16 mouse cellular contexts compared by ENCODE assay signal in the genomic region with DNA sequence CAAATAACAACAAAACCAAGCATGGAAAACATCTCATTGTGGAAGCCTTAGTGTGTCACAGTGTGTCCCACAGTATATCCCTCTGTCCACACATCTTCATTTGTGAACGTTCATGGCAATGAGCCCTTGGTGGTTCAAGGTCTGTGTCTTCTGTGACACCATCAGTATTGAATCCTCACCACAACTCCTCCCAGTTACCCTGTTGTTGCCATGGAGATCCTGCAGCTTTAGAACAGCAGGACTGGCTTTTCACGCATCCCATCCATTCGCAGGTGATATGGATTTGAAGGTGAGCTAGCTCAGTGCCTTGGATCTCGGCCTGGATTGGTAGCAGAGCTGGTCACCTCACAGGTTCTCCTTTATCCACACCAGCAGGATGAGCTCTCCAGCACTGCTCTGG.
"Had no signal": no experiment of that assay in that cellular context is flagged by ENCODE, and none has a peak within 500 bp of the region (broad histone marks: within the 10 kb centered on the region; RNA-seq: fewer than 3 reads in every experiment).

No protein-coding gene starts in this region.

- H3K9ac ChIP-seq: liver, embryonic 13.5 days; neural tube, embryonic 13.5 days had no signal

- DNase-seq: kidney, adult 2 months; layer of hippocampus, postnatal 36 days; liver, embryonic 13.5 days; lung, adult 2 months; lung, postnatal 14 days; lung, postnatal 4 days; right cerebral cortex, adult 18-20 months; right cerebral cortex, postnatal 14 days; right cerebral cortex, postnatal 4 days; thymus, adult 2 months; thymus, postnatal 14 days; thymus, postnatal 4 days had no signal

- H3K27ac ChIP-seq: kidney, postnatal 0 days; left cerebral cortex, adult 2 months; liver, embryonic 13.5 days; neural tube, embryonic 13.5 days; stomach, postnatal 0 days had no signal

- H3K4me1 ChIP-seq: liver, embryonic 13.5 days had no signal

- H3K4me3 ChIP-seq: left cerebral cortex, adult 2 months; liver, embryonic 13.5 days; neural tube, embryonic 13.5 days had no signal

- H3K27me3 ChIP-seq: liver, embryonic 13.5 days; neural tube, embryonic 13.5 days had no signal

- H3K4me2 ChIP-seq: liver, embryonic 13.5 days; neural tube, embryonic 13.5 days had no signal

- H3K36me3 ChIP-seq: liver, embryonic 13.5 days; neural tube, embryonic 13.5 days had no signal

- H3K9me3 ChIP-seq: liver, embryonic 13.5 days; neural tube, embryonic 13.5 days had no signal
